Mouse (Mus musculus): ENCODE measurements around the gene Gng7.
"Not testable (repeated sequence)": the region's sequence is repeated elsewhere in the genome, so short reads cannot be mapped to it uniquely, and the experiment has no call there.

Gene Gng7

DNA sequence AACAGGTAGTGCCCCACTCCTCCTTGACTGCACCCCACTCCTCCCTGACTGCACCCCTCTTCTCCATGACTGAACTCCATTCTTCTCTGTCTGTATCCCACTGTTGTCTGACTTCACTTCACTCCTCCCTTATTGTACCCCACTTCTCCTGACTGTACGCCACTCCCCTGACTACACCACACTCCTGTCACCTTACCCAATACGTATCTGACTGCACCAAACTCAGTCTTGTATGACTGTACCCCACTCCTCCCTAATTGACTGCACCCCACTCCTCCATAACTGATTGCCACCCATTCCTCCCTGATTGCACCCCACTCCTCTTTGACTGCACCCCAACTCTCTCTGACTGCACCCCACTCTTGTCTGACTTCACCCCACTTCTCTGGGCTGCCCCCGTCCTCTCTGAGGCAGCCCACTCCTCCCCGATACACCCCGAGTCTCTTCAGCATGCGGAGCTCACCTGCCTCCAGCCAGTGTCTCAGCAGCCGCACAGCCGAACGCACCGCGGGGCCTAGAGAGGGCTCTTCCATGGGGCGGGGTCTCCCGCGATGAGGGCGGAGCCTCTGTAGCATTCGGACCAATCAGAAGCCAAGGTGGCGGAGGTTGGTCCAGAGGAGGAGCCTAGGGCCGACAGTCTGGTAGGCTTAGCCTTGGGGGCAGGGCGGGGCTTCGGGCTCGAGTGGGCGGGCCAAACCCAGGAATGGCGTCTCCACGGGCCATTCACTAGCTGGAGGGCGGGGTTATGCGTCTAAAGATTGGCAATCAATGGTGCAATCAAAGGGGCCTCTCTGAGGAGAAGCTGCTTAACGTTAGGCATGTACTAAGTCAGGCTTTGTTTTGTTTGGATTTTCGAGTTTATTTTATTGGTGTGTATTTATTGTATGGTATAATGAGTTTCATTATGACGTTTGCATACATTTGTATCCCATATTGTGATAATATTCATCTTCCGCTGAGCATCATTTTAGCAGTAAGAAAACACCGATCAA, at the start of gene Gng7:
Gene Gng7 (minus strand): TSS at position 553 of the 992 bp plus-strand sequence.
- peak; percentile 97 for DNase-seq (ENCODE audit: low spot score in 2 of 2)

GRCm38 (mm10) chr10:81064519-81064918, 49.8 kb upstream of the Gng7 start:
- DNase-seq (ENCODE audit: low spot score in 2 of 2), result not testable (repeated sequence)

DNA sequence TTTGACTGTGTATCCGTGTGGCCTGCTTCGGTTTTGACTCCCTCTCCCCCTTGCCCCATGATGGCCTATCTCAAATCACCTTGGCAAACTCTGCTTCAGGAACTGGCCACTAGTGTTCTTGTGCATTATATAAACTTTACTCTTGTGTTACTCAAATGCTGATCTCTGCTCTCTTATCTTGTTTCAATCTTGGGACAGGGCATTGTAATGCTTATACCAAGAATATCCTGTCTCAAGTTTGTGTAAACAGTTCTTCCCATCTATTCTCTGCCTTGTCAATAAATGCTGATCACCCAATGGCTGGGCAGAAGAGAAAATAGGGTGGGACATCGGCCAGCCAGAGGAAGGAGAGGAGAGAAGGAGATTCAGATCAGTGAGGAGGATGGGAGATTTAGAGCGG, 48.0 kb upstream of the Gng7 start:
- DNase-seq (ENCODE audit: low spot score in 2 of 2), result no peak

DNA sequence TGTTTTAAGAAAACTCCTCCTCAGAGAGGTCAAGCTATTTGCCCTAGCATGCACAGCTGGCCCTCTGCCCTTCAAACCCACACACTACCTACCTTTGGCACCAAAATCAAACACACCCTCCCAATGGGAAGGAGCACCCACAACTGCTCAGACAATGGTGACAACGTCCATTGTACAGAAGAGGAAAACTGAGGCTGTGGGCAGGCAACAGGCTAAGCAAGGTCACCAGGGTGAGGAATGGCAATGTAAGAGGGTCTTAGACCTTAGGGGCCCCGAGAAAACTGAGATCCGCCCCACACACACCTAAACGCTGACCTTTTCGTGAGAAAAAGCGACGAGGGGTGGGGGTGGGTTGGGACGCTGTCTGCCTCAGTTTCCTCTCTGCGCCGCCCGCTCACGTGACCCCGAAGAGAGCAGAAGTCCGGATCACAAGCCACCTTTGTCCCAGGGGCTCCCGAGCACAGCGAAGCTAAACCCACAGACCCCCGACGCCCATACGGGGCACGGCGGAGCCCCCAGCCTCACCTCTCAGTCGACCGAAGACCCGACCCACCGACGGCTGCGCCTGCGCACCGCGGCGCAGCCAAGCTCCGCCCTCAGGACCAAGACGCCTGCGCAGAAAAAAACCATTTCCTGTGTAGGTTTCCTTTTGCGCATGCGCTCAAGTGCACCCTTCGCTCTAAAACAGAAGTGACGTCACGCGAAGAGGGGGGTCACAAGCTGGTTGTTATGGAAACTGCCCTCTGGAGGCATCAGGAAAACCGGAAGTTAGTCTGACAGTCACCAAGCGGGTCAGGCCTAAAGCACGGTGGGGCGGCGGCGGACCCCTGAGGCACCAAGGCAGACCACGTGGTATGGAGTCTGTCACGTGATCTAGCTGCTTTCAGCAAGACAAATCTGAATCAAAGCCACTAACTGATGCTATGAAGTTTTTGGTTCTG, 45.1 kb upstream of the Gng7 start, which contains the start of gene Sgta:
Gene Sgta (minus strand): TSS at position 579 of the 941 bp plus-strand sequence.
- DNase-seq (ENCODE audit: low spot score in 2 of 2), result peak; percentile 100

DNA sequence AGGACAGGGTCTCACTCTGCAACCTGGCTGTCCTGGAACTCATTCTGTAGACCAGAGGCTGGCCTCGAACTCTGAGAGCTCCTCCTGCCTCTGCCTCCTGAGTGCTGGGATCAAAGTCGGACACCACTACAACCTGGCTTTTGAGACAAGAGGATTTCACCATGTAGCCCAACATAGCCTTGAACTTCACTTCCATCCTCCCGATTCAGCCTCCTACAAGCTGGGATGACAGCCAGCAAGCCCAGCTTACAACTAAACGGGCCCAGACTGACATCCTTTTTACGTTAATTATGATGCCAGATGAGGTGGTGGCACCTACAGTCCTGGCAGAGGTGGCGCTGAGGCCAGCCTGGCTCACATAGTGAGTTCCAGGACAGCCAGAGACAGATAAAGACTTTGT, 44.2 kb upstream of the Gng7 start:
- DNase-seq (ENCODE audit: low spot score in 2 of 2), result no peak

GRCm38 (mm10) chr10:81057406-81058130, 42.8 kb upstream of the Gng7 start:
- no peak for DNase-seq (ENCODE audit: low spot score in 2 of 2)

DNA sequence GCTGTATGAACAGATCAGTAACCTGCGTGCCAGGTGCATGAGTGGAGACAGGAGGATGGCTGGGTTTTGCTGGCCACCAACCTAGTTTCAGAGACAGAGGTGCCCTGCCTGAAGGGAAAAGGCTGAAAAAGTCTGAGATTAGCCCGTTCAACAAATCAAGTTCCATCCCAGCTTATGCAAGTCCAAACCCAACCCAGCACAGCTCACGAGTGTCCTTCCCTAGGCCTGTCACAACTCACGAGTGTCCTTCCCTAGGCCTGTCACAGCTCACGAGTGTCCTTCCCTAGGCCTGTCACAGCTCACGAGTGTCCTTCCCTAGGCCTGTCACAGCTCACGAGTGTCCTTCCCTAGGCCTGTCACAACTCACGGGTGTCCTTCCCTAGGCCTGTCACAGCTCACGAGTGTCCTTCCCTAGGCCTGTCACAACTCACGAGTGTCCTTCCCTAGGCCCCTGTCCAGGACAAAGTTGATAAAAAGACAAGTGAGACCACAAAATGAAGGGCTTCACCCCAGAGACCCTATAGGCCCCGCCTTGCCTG, 41.1 kb upstream of the Gng7 start:
- not testable (repeated sequence) for DNase-seq (ENCODE audit: low spot score in 2 of 2)

- no peak for DNase-seq (ENCODE audit: low spot score in 2 of 2)
Measured at GRCm38 (mm10) chr10:81055169-81055568, 40.4 kb upstream of the Gng7 start.

GRCm38 (mm10) chr10:81052577-81052976, 37.8 kb upstream of the Gng7 start:
- no peak for DNase-seq (ENCODE audit: low spot score in 2 of 2)

- DNase-seq (ENCODE audit: low spot score in 2 of 2), result no peak
Measured at GRCm38 (mm10) chr10:81051133-81051532, 36.4 kb upstream of the Gng7 start.

- no peak for DNase-seq (ENCODE audit: low spot score in 2 of 2)
Measured at GRCm38 (mm10) chr10:81050645-81051044, 35.9 kb upstream of the Gng7 start.

- DNase-seq (ENCODE audit: low spot score in 2 of 2), result not testable (repeated sequence)
Measured at GRCm38 (mm10) chr10:81045246-81045645, 30.5 kb upstream of the Gng7 start.

DNA sequence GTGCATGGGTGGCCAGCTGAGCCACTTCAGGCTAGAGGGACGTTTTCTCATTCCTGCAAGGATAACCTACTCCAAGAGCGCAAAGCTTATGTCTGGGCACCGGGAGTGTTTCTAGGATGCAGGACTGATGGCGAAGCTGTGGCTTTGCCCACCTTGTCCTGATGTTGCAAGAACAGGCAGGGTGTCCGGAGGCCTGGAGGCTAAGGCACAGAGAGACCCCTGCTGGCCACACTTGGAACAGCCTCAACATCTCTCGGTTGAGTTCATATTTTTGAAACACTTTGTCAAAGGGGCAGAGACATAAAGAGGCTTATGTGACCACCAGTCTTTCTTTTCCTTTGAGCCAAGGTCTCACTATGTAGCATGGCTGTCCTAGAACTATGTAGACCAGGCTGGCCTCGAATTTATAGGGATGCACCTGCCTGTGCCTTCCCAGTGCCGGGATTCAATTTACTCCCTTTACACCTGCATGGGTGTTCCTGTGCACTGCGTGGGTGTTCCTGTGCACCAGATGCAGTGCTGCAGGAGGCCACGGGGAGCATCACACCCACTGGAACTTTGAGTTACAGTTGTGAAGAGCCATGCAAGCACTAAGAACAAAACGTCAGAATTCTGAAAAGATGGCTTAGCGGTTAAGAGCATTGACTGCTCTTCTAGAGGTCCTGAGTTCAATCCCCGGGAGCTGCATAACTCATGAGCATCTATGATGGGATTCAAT, 26.9 kb upstream of the Gng7 start:
- DNase-seq (ENCODE audit: low spot score in 2 of 2), result peak; percentile 81 to 82

DNA sequence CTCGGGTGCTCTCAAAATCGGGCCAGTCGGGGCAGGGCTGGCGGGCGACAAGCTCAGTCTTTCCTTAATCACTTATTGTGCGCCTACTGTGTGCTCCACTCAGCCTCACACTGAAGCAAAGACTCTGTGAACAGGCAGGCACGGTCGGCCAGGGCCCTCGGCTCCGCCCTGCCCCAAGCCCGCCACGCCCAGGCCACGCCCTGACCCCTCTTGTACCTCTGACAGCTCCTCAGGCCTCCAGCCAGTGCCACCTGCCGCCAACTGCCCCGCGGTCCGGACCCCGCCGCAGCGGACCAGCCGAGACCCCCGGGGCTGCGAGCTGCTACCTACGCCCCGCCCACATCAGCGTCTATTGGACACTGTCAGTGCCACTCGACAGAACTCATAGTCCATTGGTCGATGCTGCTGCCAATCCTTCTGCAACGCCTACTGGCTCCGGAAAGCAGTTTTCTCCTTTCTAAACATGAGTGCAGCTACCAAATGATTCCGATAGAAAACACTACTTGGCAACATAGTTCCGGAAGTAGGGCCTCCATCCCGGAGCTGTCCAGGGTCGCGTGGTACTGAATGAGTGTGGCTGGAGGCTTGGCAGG, 22.3 kb upstream of the Gng7 start, which contains the start of gene Slc39a3:
Gene Slc39a3 (minus strand): TSS at position 439 of the 593 bp plus-strand sequence.
- peak; percentile 100 for DNase-seq (ENCODE audit: low spot score in 2 of 2)

DNA sequence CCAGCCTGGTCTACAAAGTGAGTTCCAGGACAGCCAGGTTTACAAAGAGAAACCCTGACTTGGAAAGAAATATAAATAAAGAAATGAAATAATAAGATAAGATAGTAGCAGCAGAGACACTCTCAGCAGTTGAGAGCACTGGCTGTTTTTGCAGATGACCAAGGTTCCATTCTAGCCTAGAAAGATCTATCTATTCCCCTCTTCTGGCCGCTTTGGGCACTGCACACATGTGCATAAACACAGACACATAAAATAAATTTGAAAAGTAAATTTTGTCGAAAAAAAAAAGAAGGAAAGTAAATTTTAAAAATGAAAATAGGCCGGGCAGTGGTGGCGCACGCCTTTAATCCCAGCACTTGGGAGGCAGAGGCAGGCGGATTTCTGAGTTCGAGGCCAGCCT, 21.5 kb upstream of the Gng7 start:
- no peak for DNase-seq (ENCODE audit: low spot score in 2 of 2)

DNA sequence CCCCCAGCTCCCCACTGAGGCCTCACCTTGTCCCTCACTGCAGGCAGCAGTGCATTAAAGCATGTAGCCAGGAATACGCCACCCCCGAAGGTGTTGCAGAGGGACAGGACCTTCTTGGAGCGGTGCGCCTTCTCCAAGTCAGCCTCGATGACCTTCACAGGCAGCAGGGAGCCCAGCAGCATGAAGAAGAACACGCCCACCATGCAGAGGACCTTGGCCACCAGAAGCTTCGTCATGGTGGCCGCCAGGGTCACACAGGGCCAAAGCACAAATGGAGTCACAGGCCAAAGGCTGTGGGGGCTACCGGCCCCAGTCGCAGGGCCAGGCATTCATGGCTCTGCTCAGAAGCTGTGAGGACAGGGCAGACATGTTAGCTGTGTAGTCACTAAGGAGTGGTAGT, 18.8 kb upstream of the Gng7 start:
- no peak for DNase-seq (ENCODE audit: low spot score in 2 of 2)

DNA sequence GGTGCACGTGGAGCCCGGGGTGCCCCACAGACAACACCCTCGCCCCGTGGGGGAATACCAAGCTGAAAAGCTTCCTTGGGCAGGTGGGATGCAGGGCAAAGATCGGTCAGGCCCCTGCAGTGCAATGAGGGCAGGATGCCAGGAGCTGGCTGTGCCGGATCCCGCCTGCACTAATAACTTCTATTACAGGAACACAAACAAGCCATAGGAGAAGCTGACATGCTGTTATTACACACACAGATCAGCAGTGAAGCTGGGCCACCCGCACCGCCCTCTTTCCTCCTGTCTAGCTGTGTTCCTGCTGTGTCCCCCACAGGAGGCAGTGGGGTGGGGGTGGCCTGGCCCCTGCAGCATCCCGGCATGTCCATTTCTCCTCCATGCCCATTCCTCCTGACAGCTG, 14.3 kb upstream of the Gng7 start:
- no peak for DNase-seq (ENCODE audit: low spot score in 2 of 2)

GRCm38 (mm10) chr10:81028219-81028618, 13.5 kb upstream of the Gng7 start:
- DNase-seq (ENCODE audit: low spot score in 2 of 2), result no peak

DNA sequence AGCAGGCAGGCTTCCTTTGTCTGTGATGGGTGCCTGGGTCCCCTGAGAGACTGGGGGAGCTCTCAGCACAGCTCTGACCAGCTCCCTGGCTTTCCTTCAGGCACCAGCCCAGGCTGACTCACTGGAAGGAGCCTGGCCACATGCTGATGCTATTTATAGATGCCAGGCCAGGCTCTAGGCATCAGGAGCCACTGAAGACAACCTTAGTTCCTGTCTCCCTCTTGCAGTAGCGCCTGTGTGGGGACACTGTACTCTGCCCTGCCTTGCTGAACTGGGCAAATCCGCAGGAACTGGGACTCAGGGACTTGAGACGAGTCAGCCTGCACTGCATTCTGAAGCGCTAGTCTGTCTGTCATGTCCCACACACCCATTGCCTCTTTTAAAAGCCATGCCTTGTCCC, 12.6 kb upstream of the Gng7 start:
- peak; percentile 44 to 53 for DNase-seq (ENCODE audit: low spot score in 2 of 2)

DNA sequence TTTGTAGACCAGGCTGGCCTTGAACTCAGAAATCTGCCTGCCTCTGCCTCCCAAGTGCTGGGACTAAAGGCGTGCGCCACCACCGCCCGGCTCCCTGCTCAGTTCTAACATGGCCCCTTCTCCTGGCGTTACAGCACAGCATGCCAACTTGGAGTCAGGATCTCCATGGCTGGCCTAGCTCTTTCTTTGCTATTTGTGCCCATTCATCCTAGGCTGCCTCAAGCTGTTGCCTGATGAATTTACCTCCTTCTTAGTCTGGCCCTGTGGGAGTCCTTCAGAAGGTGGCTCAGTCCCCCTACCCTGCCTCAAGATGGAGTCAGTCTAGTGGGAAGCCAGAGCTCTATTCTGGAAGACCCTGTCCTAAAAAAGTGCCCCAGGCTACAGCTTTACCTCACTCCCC, 12.1 kb upstream of the Gng7 start:
- no peak for DNase-seq (ENCODE audit: low spot score in 2 of 2)

Measured in right cerebral cortex, adult 2 months (tissue).